Mouse (Mus musculus) E14TG2a.4 (cell line): Measurements from ENCODE around the gene 0610012G03Rik.

Experiments used
- H3K27me3 ChIP-seq: 2 replicates; pipeline ENCODE4 v1.6.1; 2014; ENCODE audit warnings: low read length, control low read depth; ENCODE audit not compliant: insufficient read depth
- H3K36me3 ChIP-seq: 2 replicates; pipeline ENCODE4 v1.6.1; 2014; ENCODE audit warnings: low read length, control low read depth; ENCODE audit not compliant: insufficient read depth
- H3K4me1 ChIP-seq: replicated peaks from 2 replicates; pipeline ENCODE4 v1.6.1; 2014; ENCODE audit warnings: low read depth, low read length, control low read depth
- H3K4me3 ChIP-seq: replicated peaks from 2 replicates; pipeline ENCODE4 v1.5.1; 2014; ENCODE audit warnings: mild to moderate bottlenecking, low read length
- H3K9me3 ChIP-seq: 2 replicates; pipeline ENCODE4 v1.6.1; 2014; ENCODE audit warnings: low read length, control low read depth
- CTCF ChIP-seq: conservative IDR thresholded peaks from 2 replicates; pipeline ENCODE4 v1.5.1; 2014; ENCODE audit warnings: low read length
- NANOG ChIP-seq: IDR thresholded peaks from 2 replicates; pipeline ENCODE4 v1.6.1; 2014; ENCODE audit warnings: borderline replicate concordance, low read length, mixed read lengths
- POU5F1 ChIP-seq: IDR thresholded peaks from 2 replicates; pipeline ENCODE4 v1.6.1; 2014; ENCODE audit warnings: low read length, borderline replicate concordance

0610012G03Rik gene

DNA sequence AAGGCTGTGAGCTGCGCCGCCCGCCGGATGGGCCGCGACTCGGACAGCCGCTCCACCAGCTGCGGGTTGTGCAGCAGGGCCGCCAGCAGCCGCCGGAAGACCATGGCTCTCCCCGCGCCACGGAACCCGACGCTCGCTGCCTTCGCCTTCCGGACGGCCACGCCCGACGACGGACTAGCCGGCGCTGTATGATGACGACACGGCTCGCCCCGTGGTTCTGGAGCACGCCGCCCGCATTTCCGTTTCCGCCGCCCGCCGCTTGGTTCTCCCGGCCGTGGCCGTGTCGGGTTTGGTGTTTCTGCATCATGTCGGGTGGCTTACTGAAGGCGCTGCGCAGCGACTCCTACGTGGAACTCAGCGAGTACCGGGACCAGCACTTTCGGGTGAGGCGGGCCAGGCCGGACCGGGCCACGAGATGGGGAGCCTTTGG lies at the start of gene 0610012G03Rik, which contains the start of gene Ncbp2:
TSS of gene 0610012G03Rik (minus strand) at position 150 of the 430 bp plus-strand sequence.
TSS of gene Ncbp2 (plus strand) at position 169 of the 430 bp plus-strand sequence.
- Histone ChIP-seq H3K4me1 (peaks cover 64% of the 10 kb centered on the region), H3K4me3 (peak within 1 kb of the TSS; percentile 99), H3K36me3 (peaks cover 61% of the 10 kb centered on the region), H3K27me3 (no peaks in the 10 kb centered on the region), H3K9me3 (no peaks in the 10 kb centered on the region)
- TF ChIP-seq CTCF: no peak
- no peak for TF ChIP-seq POU5F1
- no peak for TF ChIP-seq NANOG

DNA sequence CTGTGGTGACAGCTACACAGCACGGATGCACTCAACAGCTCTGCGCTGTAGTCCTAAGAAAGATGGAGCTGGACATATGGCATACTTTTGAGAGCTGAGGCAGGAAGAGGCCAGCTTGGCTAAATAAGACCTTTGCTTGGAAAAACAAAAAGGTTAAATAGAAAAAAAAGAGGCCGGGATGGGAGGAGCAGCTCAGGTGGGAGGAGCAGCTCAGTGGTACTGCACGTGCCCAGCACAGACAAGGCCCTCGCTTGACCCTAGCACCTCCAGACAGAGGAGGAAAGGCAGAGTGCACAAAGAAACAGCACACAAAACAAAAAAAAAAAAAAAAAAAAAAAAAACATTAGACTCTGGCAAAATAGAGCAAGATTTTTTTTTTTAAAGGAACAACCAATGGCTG lies 48.1 kb upstream of the 0610012G03Rik start:
- H3K36me3 ChIP-seq: peaks cover 40% of the 10 kb centered on the region
- TF ChIP-seq POU5F1 (no peak), CTCF (no peak), NANOG (no peak)
- no peak overlapping the region for H3K4me3 ChIP-seq
- H3K4me1 ChIP-seq: peaks cover 16% of the 10 kb centered on the region
- no peaks in the 10 kb centered on the region for H3K27me3 ChIP-seq
- H3K9me3 ChIP-seq: no peaks in the 10 kb centered on the region

DNA sequence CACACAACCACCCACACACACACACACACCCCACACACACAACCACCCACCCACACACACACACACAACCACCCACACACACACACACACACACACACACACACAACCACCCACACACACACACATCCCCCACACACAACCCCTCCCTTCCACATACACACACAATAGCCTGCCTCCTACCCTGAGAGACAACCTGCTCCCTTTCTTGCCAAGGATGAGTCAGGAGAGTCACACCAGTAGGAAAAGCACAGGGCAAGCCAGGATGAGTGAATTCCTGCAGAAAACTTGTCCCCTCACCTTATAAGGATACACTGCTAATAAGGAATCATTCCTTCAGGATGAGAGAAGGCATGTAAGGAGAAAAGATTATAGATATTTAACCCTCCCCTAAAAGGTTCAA lies 45.7 kb upstream of the 0610012G03Rik start:
- no peak for TF ChIP-seq POU5F1
- TF ChIP-seq NANOG: no peak
- no peak for TF ChIP-seq CTCF
- Histone ChIP-seq H3K9me3 (no peaks in the 10 kb centered on the region), H3K36me3 (peaks cover 39% of the 10 kb centered on the region), H3K4me1 (peaks cover 8% of the 10 kb centered on the region), H3K27me3 (no peaks in the 10 kb centered on the region), H3K4me3 (no peak overlapping the region)

- TF ChIP-seq POU5F1 (no peak), CTCF (no peak), NANOG (no peak)
- Histone ChIP-seq H3K36me3 (peaks cover 41% of the 10 kb centered on the region), H3K9me3 (no peaks in the 10 kb centered on the region), H3K4me1 (peaks cover 8% of the 10 kb centered on the region), H3K27me3 (no peaks in the 10 kb centered on the region), H3K4me3 (no peak overlapping the region)
Observed at GRCm38 (mm10) chr16:31993195-31993594, 44.9 kb upstream of the 0610012G03Rik start.

GRCm38 (mm10) chr16:31992039-31992438 lies 43.7 kb upstream of the 0610012G03Rik start:
- TF ChIP-seq NANOG (no peak), CTCF (peak; percentile 67), POU5F1 (no peak)
- no peak overlapping the region for H3K4me3 ChIP-seq
- H3K4me1 ChIP-seq: peaks cover 5% of the 10 kb centered on the region; the same call in 1 of the 2 replicates
- H3K27me3 ChIP-seq: no peaks in the 10 kb centered on the region
- peaks cover 47% of the 10 kb centered on the region for H3K36me3 ChIP-seq
- H3K9me3 ChIP-seq: no peaks in the 10 kb centered on the region

DNA sequence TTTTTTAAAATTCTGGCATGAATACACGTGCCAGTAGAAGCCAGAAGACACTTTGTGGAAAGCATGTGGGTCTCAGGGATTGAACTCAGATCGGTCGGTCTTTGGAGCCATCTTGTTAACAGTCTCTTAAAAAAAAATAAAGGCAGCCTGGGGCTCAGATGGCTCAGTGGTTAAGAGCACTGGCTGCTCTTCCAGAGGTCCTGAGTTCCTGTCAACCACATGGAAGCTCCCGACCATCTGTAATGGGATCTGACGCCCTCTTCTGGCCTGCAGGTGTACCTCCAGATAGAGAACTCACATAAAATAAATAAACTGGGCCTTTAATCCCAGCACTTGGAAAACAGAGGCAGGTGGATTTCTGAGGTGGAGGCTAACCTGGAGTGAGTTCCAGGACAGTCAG lies 32.7 kb upstream of the 0610012G03Rik start:
- Histone ChIP-seq H3K4me1 (peaks cover 14% of the 10 kb centered on the region; the same call in 1 of the 2 replicates), H3K4me3 (no peak overlapping the region), H3K27me3 (no peaks in the 10 kb centered on the region), H3K9me3 (no peaks in the 10 kb centered on the region), H3K36me3 (peaks cover 45% of the 10 kb centered on the region)
- peak; percentile 45 for TF ChIP-seq CTCF
- no peak for TF ChIP-seq NANOG

DNA sequence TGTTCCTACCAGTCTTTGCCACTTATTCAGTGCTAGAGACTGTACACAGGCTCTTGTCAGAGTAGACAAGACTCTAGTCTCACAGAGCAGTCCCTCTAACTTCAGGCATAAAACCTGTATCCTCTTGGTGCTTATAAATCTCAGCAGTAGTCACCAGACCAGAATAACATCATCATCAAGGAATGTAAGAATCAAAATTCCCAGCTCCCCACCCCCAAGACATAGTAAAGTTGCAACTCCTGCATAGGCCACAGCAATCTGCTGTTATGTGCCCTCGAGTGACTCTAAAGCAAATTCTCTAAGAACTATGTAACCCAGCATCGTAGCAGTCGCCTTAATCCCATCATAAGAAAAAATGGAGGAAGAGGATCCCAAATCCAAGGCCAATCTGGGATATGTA lies 31.2 kb upstream of the 0610012G03Rik start:
- Histone ChIP-seq H3K36me3 (peaks cover 45% of the 10 kb centered on the region), H3K4me1 (peaks cover 14% of the 10 kb centered on the region; the same call in 1 of the 2 replicates), H3K9me3 (no peaks in the 10 kb centered on the region), H3K27me3 (no peaks in the 10 kb centered on the region), H3K4me3 (no peak overlapping the region)
- TF ChIP-seq NANOG (no peak), POU5F1 (no peak), CTCF (no peak)

DNA sequence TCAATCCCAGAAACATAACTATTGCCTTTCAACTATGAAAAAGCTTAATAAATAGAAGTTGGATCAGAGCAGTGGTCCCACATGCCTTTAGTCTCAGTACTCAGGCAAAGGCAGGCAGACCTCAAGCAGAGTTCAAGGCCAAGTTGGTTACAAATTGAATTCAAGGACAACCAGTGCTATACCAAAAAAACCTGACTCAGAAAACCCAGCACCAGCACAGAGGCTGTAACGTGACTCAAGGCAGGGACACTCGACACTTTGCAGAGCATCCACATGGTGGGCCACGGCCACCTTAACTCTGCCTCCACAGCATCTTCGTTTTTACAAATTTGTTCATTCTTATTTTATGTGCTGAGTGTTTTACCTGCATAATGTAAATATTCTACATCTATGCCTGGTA lies 27.0 kb upstream of the 0610012G03Rik start:
- TF ChIP-seq NANOG (no peak), POU5F1 (no peak), CTCF (no peak)
- Histone ChIP-seq H3K27me3 (no peaks in the 10 kb centered on the region), H3K9me3 (no peaks in the 10 kb centered on the region), H3K36me3 (peaks cover 47% of the 10 kb centered on the region), H3K4me3 (no peak overlapping the region), H3K4me1 (peaks cover 9% of the 10 kb centered on the region)

GRCm38 (mm10) chr16:31963224-31963623 lies 14.9 kb upstream of the 0610012G03Rik start:
- no peak for TF ChIP-seq POU5F1
- no peak for TF ChIP-seq NANOG
- TF ChIP-seq CTCF: no peak
- no peak overlapping the region for H3K4me3 ChIP-seq
- peaks cover 78% of the 10 kb centered on the region for H3K36me3 ChIP-seq
- no peaks in the 10 kb centered on the region for H3K27me3 ChIP-seq
- H3K4me1 ChIP-seq: no peaks in the 10 kb centered on the region
- H3K9me3 ChIP-seq: no peaks in the 10 kb centered on the region

DNA sequence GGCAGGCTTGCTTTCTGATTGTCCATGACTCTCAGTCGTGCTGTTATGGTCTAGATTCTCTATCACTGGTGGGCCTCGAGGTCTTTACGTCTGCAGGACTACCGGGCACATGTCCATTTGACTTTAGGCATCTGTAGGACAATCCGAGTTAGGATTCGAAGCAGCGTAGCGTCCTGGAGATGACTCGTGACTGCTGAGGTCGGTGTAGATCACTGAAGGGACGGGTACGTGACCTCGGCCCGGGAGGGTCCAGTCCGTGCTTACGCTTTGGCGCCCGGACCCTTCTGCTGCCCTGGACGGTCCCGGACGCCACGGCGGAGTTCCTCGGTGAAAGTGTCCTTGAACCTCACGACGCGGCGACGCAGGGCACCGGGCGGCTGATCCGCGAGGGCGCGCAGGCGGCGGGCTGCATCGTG lies 385 bp downstream of the 0610012G03Rik start:
- Histone ChIP-seq H3K36me3 (peaks cover 56% of the 10 kb centered on the region), H3K4me1 (peaks cover 64% of the 10 kb centered on the region), H3K27me3 (no peaks in the 10 kb centered on the region), H3K4me3 (peak overlapping the region; percentile 99), H3K9me3 (no peaks in the 10 kb centered on the region)
- TF ChIP-seq POU5F1 (no peak), NANOG (no peak), CTCF (no peak)
